Mouse (Mus musculus): ENCODE data around the gene Gm10665. TPM values are rescaled to one million over a fixed set of nuclear protein-coding genes. Genes with fewer than 3 reads are reported as not detected.
"Not testable (repeated sequence)": the region's sequence is repeated elsewhere in the genome, so short reads cannot be mapped to it uniquely, and the experiment has no call there.

Gene Gm10665
- total RNA-seq (2021) = not detected in 2 replicates
- long read RNA-seq = 0 reads

DNA sequence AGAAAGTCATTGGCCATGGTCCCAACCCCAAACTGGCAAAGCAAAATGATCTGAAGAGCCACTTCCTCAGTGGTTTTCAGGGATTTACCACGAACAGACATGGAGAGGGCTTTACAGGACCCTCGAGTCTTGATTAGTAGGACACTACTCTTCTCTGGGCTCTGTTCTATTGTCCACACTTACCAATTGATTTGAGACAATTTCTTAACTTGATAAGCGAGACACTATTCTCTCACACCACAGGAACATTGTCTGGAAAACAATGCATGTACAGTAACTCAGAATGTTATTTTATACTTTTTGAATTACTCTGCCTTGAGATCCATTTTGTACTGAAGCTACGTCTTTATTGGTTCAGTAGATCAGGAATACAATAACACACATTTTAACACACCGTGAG lies at the start of gene Gm10665:
Gm10665 (minus strand) TSS at position 101 of the 400 bp plus-strand sequence.
- DNase-seq = not testable (repeated sequence)

DNA sequence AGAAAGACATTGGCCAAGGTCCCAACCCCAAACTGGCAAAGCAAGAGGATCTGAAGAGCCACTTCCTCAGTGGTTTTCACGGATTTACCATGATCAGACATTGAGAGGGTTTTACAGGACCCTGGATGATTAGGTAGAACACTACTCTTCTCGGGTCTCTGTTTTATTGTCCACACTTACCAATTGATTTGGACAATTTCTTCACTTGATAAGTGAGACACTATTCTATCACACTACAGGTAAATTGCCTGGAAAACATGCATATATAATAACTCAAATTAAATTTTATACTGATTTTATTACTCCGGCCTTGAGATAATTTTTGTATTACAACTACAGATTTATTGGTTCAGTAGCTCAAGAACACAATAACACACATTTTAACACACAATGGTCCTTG lies 35.7 kb upstream of the Gm10665 start, which contains the start of gene Vmn1r151:
Vmn1r151 (minus strand) TSS at position 101 of the 400 bp plus-strand sequence.
- DNase-seq = not testable (repeated sequence)

DNA sequence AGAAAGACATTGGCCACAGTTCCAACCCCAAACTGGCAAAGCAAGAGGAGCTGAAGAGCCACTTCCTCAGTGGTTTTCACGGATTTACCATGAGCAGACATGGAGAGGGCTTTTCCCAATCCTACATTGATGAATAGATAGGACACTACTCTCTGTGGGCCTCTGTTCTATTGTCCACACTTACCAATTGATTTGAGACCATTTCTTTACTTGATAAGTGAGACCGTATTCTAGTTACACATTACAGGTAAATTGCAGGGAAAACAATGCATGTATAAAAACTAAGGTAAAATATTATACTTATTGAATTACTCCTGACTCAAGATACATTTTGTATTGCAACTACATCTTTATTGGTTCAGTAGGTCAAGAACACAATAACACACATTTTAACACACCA lies 25.7 kb downstream of the Gm10665 start, which contains the start of gene Vmn1r149:
Vmn1r149 (minus strand) TSS at position 101 of the 400 bp plus-strand sequence.
- not testable (repeated sequence) for DNase-seq

DNA sequence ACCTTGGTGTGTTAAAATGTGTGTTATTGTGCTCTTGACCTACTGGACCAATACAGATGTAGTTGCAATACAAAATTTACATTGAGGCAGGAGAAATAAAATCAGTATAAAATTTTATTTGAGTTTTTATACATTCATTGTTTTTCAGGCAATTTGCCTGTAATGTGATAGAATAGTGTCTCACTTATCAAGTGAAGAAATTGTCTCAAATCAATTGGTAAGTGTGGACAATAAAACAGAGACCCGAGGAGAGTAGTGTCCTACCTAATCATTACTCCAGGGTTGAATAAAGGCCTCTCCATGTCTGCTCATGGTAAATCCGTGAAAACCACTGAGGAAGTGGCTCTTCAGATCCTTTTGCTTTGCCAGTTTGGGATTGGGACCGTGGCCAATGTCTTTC lies 50.6 kb downstream of the Gm10665 start, which contains the start of gene Vmn1r148:
Vmn1r148 (plus strand) TSS at position 301 of the 400 bp plus-strand sequence.
- DNase-seq = not testable (repeated sequence)

Other genes with a start within 250 kb of the Gm10665 start
- gene Gm8453, start 234.6 kb downstream of the Gm10665 start, total RNA-seq (2021) = not detected in 2 replicates
- gene Gm4187, start 134.4 kb downstream of the Gm10665 start, total RNA-seq (2021) = not detected in 2 replicates
- not detected in 2 replicates for gene Gm8660, start 93.0 kb downstream of the Gm10665 start, total RNA-seq (2021)
- not detected in 2 replicates for gene Vmn1r148, start 50.5 kb downstream of the Gm10665 start, total RNA-seq (2021)
- not detected in 2 replicates for gene Vmn1r149, start 25.8 kb downstream of the Gm10665 start, total RNA-seq (2021)
- not detected in 2 replicates for gene Vmn1r151, start 35.6 kb upstream of the Gm10665 start, total RNA-seq (2021)
- gene Vmn1r152, start 58.9 kb upstream of the Gm10665 start, total RNA-seq (2021) = not detected in 2 replicates
- not detected in 2 replicates for gene Gm8677, start 70.8 kb upstream of the Gm10665 start, total RNA-seq (2021)
- gene Gm4201, start 101.3 kb upstream of the Gm10665 start, total RNA-seq (2021) = not detected in 2 replicates
- not detected in 2 replicates for gene Gm4565, start 124.1 kb upstream of the Gm10665 start, total RNA-seq (2021)
- gene Vmn1r155, start 193.9 kb upstream of the Gm10665 start, total RNA-seq (2021) = not detected in 2 replicates
- gene Gm8693, start 228.2 kb upstream of the Gm10665 start, total RNA-seq (2021) = not detected in 2 replicates